Mouse (Mus musculus) spleen, postnatal 10 days (tissue): ENCODE data around the gene Gm43518.

ENCODE experiments used
- DNase-seq, 2 experiments: peaks; one replicate each; pipeline ENCODE4 v3.0.0; 2021 to 2022; ENCODE audit warnings: low spot score in 2 of 2

Gene Gm43518

DNA sequence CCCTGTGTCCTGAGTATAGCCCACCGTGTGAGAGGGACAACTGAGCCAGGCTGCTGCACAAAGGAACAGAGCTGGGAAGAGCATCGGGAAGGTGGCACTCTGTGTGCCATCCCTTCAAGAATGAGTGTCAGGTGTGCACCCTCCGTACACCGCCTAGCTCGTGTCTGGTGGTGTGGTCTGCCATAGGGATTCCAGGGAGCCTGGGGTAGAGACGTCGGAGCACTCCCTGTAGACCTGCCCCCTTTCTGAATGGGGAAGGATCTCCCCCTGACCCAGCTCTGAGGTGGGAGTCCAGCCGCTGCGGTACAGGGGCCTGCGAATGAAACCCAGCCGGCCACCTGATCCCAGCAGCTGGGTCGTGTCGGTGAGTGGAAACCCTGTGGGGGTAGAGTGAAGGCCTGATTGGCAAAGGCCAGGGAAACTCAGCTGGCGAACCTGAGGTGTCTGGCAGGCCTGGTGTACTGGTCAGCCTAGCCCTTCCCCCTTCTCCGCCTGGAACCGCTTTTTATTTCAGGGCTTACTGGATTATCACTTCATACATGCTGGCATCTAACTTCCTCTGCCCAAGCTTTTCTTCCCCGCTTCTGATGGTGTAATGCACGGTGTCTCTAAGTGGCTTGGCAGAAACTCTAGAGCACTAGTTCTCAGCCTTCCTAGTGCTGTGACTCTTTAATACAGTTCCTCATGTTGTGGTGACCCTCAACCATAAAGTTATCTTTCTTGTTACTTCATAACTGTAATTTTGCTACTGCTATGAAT lies 52.2 kb downstream of the Gm43518 start:
- peak in 1 of 2 experiments; percentile 13 for DNase-seq

DNA sequence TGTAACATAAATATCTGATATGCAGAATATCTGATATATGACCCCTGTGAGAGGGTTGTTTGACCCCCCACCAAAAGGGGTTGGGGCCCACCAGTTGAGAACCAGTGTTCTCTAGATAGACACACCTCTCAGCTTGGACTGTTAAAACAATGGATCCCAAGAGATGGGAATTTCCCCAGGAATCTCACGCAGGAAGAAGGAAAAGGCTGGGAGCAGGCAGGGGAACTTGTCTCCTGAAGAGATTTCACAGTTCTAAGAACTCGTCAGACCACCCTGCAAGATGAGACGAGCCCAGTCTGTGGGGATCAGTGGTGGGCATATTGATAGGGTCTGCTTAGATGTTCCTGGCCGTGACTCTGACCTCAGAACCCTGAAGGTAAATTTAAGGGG lies 52.8 kb downstream of the Gm43518 start:
- peak in 1 of 2 experiments; percentile 8 for DNase-seq

DNA sequence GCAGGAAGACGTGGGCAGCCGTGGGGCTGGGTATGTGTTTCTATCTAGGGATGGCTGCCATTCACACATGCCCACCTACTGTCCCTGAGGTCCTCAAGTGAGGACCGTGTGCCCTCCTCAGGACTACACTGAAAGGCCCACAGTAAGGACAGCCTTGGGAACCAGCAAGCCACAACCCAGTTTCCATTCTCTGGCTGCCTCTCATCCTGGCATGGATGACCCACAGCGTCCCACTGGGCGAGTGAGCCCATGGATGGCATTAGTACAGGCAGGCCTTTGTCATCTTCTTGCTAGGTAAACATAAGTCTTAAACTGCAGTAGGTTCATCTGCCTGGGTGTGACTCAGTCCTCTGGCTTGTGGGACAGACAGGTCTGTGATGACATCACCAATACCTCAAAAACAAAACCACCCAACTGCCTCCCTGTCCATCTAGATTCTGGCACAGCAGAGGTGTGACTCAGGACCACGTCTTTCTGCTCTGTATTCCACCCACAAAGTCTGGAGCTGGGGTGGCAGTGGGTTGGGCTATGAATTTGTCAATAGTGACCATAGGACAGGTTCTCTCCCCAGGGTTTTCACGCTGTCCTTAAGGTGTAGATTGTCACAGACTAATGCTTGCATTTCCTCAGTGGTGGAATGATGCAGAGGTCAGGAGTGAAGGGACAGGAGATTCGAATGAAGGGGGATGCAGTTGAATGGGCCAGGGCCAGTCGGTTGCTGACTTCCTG lies 53.5 kb downstream of the Gm43518 start:
- peak in 1 of 2 experiments; percentile 10 for DNase-seq

DNA sequence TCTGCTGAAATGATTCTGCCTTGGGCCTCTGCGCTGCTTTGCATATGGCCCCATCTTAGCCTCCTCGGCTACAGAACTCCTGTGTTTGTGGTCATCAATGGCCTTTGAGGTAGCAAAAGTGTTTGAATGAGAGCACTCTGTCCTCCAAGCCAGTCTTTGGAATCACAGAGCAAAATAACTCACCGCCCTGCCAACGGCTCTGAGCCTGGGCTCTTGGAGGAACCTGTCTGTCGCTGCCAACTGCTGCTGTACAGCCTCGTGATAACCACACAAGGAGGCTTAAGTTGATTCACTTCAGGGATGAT lies 54.0 kb downstream of the Gm43518 start:
- DNase-seq = peak; percentile 12 to 28

DNA sequence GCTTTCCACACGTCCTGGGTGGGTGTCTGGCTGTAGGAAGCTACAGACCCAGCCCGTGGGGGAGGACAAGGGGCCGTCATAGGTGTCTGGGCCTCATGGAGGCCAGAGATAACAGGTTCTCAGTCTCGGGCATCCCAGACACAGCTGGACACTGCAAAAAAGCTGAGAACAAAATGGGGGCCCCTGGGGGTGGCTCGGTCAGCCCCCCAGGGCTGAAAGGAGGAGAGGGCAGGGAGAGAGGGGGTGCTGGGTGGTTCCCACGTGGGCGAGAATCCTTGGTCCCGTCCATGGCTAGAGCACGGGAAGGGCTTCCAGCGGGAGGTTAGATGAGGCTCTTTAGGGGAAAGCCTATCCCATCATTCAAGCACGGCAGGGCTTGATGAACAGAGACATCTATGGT lies 55.6 kb downstream of the Gm43518 start:
- peak in 1 of 2 experiments; percentile 11 for DNase-seq

DNA sequence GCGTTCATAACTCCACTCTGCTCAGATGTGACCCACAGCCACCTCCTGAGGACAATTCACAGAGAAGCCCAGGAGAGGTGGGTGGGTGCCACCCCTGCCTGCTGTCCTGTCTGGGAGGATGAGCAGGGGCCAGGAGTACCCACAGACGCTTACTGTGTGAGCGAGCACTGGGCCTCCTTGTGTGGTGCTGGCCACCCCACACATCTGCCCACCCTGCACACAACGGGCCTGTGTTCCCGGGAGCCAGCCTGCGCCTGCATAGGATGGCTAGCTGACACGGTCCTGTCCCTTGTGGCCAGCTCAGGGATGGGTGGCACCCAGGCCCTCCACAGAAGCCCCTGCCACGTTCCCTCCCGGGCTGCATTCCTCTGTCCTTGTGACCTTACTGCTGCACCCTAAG lies 58.2 kb downstream of the Gm43518 start:
- DNase-seq = no peak

DNA sequence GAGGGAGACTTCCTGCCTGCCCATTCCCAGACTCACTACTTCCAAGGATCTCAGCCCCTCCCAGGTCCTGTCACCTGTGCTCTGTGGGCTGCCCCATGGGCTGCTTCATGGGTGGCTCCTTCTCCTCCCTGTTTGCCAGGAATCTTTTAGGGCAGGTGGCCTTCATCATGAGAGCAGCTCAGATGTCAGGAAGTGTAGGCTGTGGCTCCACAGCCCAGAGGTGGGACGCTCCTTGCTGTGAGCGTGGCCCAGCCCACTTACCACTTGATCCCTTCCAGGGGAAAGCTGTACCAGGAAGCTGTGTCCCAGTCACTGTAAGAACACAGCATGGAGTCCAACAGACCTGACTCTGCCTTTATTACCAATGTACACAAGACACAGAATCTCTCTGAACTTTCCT lies 59.7 kb downstream of the Gm43518 start:
- DNase-seq = no peak

DNA sequence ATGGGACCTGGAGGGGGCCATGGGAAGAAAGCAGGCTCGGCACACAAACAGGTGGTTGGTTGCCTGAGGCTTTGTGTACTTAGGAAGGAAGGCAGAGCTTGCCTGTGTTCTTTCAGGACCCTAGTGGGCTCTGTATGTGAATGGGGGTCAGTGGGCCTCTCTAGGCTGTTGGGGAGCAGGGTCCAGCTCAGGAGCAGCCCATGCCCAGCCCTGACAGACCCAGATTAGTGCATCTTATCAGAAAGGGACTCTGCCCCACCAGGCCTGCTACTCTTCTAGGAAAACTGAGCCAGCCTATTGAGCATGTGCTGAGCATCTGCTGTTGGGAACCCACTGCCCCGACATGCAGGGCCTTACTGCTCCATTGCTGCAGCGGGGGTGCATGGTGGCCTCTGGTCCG lies 60.3 kb downstream of the Gm43518 start:
- no peak for DNase-seq
